Mouse (Mus musculus) adrenal gland, adult (tissue): ENCODE measurements around the gene Olfr643.
"Not testable (repeated sequence)": the region's sequence is repeated elsewhere in the genome, so short reads cannot be mapped to it uniquely, and the experiment has no call there.

Experiments
- DNase-seq, 2 experiments: peaks; one replicate each; pipeline ENCODE4 v3.0.0; 2022 to 2023; ENCODE audit warnings: low spot score in 1 of 2; ENCODE audit not compliant: inconsistent age in 2 of 2

Gene Olfr643

GRCm38 (mm10) chr7:104021651-104022050 lies 115.6 kb downstream of the Olfr643 start:
- DNase-seq: no peak

DNA sequence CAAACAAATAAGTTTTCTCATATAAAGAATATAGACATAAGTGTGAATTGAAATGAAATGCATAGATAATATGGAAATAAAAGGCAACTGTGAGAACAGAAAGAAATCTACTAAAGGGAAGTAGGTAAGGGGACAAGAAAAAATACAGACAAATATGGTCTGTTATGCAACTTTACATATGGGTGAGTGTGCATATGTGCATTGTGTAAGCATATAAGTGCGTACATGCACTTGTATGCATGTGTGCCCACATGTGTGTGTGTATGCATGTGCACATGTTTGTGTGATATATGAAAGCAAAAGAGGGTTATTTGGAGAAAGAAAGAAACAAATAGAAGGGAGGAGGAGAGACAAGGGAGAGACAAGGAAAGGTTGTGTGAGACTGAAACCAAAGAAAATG lies 118.3 kb downstream of the Olfr643 start:
- DNase-seq: no peak

DNA sequence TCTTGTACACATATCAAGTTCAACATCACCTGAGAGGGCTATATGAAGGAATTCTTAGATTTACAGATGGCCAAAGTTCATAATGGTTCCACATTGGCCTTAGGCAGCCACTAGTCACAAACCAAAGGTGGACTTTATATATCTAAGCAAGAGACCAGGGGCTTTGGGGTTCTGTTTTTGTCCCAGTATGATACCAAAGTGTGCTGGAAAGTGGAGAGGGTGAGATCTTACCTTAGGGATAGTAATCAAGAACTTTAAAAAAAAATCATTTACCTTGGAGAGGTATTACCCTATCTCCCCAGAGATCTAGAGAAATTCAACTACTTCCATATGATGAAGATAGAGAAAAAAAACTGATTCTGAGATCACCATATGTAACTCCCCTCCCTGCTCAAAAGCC lies 120.0 kb downstream of the Olfr643 start, which contains the start of gene Olfr639:
Gene Olfr639 (minus strand): TSS at position 101 of the 400 bp plus-strand sequence.
- DNase-seq: no peak

- DNase-seq: no peak
Observed at GRCm38 (mm10) chr7:103999124-103999523, 138.1 kb downstream of the Olfr643 start.

DNA sequence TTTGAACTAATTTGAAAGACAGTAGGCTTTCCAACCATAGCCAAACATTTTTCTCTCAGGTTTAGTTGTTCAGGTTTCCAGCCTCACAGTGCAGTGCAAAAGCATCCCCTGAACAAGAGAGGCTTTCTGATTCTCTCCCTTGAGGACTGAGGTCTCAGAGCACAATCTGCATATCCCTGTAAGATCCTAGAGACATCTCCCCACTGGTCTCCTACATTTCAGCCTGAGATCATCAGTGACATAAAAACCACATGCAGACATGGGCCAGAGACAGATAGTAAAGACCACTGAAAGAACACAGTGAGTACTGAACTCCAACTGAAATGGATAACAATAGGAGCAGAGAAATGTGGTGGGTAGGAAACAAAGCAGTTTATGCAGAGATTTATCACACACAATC lies 138.8 kb downstream of the Olfr643 start, which contains the start of gene Olfr638:
Gene Olfr638 (plus strand): TSS at position 301 of the 400 bp plus-strand sequence.
- DNase-seq: no peak

DNA sequence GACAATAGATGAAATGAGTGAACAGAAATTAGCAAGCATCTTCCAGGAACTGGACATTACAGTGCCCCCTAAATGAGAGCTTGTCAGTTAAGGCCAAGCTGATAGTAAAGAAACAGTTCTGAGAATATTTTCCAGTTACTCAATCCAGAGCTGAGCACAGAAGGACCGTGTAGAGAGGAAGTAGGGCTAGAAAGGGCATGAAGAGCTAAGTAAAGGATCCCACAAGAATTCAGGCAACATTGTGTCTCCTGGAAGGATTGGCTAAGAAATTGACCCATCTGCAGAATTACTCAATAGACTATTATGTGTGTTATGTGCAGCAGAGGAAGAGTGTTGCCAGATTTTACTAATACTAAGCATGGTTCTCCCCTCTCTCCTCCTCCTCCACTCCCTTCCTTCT lies 165.4 kb downstream of the Olfr643 start:
- DNase-seq: no peak

DNA sequence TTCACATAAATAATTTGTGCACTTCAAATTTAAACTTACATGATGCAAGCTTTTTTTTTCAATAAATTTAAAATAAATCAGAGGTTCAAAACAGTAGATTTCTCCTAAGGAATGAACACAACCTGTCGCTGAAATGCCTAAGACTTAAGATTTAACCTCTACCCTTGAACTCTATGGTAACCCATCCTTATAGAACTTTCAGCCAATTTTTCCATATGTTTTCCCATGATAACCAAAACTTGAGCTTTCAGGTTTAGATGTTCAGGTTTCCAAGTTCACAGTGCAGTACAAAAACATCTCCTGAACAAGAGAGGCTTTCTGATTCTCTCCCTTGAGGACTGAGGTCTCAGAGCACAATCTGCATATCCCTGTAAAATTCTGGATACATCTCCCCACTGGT lies 166.4 kb downstream of the Olfr643 start, which contains the start of gene Olfr635:
Gene Olfr635 (plus strand): TSS at position 301 of the 400 bp plus-strand sequence.
- DNase-seq: no peak

- not testable (repeated sequence) for DNase-seq
Observed at GRCm38 (mm10) chr7:103966873-103967272, 170.3 kb downstream of the Olfr643 start.
